Mouse (Mus musculus) left cerebral cortex, adult 8-10 months (tissue): ENCODE results near the gene Xrcc5. TPM values are rescaled to one million over a fixed set of nuclear protein-coding genes. Genes with fewer than 3 reads are reported as not detected.

ENCODE experiments used
- DNase-seq, 2 experiments: peaks; one replicate each; pipeline ENCODE4 v3.0.0; 2022; ENCODE audit warnings: low spot score in 2 of 2
- total RNA-seq, 4 experiments: library from RNA; stranded (reverse); gene quantifications; 2 replicates each; pipeline ENCODE4 v1.2.4; 2022

The Xrcc5 gene
- total RNA-seq, 4 experiments from 2014 or later: 19.3 to 22.2 (median 19.4) TPM

DNA sequence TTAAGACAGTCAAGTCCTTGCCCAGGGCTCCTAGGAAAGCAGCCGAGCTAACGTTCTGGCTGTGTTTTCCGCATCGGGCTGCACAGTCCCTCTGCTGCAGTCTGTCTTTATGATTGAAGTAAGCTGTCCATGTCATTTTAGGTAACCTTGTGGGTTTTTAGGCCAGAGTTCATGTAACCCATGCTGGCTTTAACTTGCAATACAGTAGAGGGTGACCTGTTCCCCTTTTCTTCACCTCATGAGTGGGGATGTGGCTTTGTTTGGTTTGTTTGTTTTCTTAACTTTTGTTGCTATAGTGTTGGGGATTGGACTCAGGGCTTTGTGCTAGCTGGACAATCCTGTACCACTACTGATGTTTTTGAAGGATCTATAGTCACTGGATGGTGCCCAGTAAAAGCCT is 83.2 kb downstream of the Xrcc5 start:
- no peak for DNase-seq

DNA sequence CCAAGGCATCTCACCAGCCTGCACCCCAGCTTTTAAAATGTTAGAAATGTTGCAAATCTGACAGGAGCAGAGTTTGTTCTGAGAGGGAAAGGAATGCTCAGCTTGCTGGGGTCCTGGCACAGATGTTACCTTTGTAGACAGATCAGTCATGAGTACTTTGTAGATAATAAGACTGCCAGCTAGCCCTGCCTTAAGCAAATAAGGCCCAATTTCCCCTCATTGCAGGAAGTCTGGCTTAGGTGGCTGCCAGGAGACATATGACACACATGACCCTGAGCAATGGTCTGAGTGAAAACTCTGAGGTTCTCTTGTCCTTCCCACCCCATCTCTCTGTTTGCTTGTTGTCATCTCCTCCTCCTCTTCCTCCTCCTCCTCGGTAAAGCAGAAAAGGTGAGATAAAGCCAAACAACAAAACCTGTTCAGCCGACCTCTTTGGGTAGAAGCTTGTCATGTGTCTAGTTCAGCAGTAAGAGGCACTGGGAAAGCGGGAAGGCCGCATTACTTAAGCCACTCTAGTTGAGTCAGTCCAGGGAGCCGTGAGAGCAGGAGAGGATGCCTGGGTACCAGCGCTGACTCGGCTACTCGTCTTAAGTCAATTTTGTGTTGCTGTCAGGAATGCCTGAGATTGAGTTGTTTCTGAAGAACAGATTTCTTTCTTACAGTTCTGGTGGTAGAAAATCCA is 92.6 kb downstream of the Xrcc5 start:
- DNase-seq: no peak

GRCm38 (mm10) chr1:72400616-72401015 is 93.4 kb downstream of the Xrcc5 start:
- DNase-seq: peak in 1 of 2 experiments; percentile 43

- DNase-seq: no peak
Measured at GRCm38 (mm10) chr1:72401331-72402069, 94.3 kb downstream of the Xrcc5 start.

- no peak for DNase-seq
Measured at GRCm38 (mm10) chr1:72406505-72407079, 99.4 kb downstream of the Xrcc5 start.

- DNase-seq: no peak
Measured at GRCm38 (mm10) chr1:72409936-72410335, 102.7 kb downstream of the Xrcc5 start.

DNA sequence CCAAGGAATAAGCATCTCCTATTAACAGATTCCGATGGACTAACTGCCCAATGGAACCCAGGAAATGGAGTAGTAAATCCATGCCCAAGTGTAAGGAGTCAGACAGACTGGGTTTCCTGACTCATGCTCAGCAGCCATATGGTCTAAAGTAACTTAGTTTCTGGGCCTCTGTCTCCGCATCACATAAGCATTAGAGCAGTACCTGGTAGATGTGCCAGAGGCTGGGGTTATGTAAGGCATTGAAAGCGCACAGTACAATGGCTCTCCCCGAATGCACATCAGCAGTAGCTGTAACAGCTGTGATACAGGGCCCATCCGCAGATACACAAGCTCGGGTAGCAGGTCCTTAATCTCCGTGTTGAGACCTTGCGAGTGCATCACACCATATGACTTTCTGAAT is 103.9 kb downstream of the Xrcc5 start:
- DNase-seq: peak in 1 of 2 experiments; percentile 16

- DNase-seq: no peak
Measured at GRCm38 (mm10) chr1:72413205-72413604, 106.0 kb downstream of the Xrcc5 start.

GRCm38 (mm10) chr1:72414133-72414532 is 106.9 kb downstream of the Xrcc5 start:
- no peak for DNase-seq

- DNase-seq: no peak
Measured at GRCm38 (mm10) chr1:72414561-72415253, 107.5 kb downstream of the Xrcc5 start.

GRCm38 (mm10) chr1:72418744-72419655 is 111.8 kb downstream of the Xrcc5 start:
- no peak for DNase-seq

DNA sequence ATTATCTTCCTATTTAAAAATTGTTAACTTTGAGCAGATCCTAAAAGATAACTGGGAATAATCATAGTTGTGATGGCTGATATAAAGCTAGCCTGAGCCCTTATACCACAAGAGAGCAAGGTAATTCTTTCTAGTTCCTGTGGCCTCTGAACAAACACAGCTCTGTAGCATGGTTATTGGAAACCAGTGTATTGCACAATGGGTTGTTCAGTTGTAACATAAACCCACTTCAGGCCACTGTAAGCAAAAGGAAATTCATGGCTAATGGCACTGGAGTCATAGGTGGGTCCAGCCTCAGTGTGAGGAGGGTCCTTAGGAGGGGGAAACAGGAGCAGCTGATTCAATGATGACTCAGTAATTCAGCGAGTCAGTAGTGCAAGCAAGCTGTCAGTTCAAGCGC is 113.0 kb downstream of the Xrcc5 start:
- DNase-seq: no peak

- no peak for DNase-seq
Measured at GRCm38 (mm10) chr1:72422121-72422520, 114.9 kb downstream of the Xrcc5 start.

DNA sequence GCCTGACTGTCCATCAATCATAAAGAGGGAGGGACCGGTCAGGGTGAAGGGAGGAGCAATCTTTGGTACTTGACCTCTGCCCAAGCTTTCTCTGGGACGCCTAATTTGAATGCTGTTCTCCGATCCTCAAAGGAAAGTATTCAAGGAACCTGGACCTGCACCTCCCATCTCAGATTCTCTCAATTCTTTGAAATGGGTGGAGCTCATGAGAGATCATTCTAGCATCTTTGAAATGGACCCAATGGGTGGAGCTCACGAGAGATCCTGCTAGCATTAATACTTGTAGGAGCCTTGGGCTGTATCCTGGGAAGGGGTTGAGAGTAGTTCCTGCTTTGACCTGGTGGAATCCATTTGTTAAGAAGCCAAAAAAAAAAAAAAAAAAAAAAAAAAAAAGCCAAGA is 119.2 kb downstream of the Xrcc5 start:
- no peak for DNase-seq

- no peak for DNase-seq
Measured at GRCm38 (mm10) chr1:72428526-72428925, 121.3 kb downstream of the Xrcc5 start.

- no peak for DNase-seq
Measured at GRCm38 (mm10) chr1:72429107-72429807, 122.0 kb downstream of the Xrcc5 start.

DNA sequence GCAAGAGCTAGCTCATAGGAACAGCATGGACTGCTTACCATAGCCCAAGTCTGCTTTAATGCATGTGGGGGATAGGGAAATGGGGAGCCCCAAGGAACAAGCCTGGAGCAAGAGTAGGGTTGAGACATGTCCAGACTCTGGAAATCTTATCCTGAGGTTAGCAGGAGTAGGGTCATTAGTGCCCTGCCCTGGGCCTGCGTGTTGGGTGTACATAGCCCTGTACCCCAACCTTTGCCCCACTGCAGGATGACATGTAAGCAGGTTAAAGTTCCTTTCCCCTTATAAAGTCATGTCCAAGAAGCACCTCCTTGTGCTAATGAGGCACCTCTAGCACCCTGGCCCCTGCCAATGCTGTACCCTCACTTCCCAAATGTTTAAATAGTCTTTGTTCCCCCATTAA is 125.4 kb downstream of the Xrcc5 start:
- DNase-seq: no peak

GRCm38 (mm10) chr1:72434510-72434909 is 127.3 kb downstream of the Xrcc5 start:
- DNase-seq: no peak

DNA sequence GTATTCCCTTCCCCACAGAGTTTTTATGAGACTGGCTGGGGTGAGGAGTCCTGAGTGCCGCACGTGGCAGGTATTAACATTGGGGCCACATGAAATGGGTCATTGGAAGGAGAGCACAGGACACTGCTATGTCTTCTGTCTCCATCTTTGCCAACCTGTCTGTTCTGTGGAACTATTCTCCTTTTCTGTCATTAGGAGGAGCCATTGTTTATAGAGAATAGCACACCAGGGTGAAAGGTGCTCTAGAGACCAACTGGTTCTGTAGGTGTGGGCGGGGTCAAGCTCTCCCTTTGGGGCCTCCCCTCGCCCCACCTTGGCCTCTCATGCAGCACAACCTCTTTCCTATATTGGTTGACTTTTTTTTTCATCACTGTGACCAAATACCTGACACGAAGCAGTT is 129.7 kb downstream of the Xrcc5 start:
- no peak for DNase-seq

GRCm38 (mm10) chr1:72439146-72439545 is 131.9 kb downstream of the Xrcc5 start:
- peak; percentile 20 to 61 for DNase-seq
